Mouse (Mus musculus) heart, postnatal 0 days (tissue): ENCODE measurements around the gene Gm525. TPM values are rescaled to one million over a fixed set of nuclear protein-coding genes. Genes with fewer than 3 reads are reported as not detected.

Experiments
- ATAC-seq: fragments of 200-750 bp; cut with Nextera tagmentation; 2 replicates; pipeline ENCODE4 v1.8.0; 2017; ENCODE audit warnings: low read depth, moderate number of reproducible peaks, moderate library complexity; ENCODE audit not compliant: insufficient read depth
- DNase-seq: peaks from one replicate; pipeline ENCODE4 v3.0.0-alpha.2; 2016; ENCODE audit warnings: low spot score
- H3K27ac ChIP-seq: fragments of 300-500 bp; sonication (generic); 2 replicates; pipeline ENCODE4 v1.5.1; 2014; ENCODE audit warnings: low read depth, mild to moderate bottlenecking
- H3K27me3 ChIP-seq: fragments of 300-500 bp; sonication (generic); 2 replicates; pipeline ENCODE4 v1.6.1; 2014; ENCODE audit warnings: low read length, mixed read lengths; ENCODE audit not compliant: control insufficient read depth, insufficient read depth
- H3K36me3 ChIP-seq: fragments of 300-500 bp; sonication (generic); replicated peaks from 2 replicates; pipeline ENCODE4 v1.6.1; 2014; ENCODE audit warnings: low read length, mixed read lengths; ENCODE audit not compliant: control insufficient read depth, insufficient read depth
- H3K4me1 ChIP-seq: fragments of 300-500 bp; sonication (generic); 2 replicates; pipeline ENCODE4 v1.6.1; 2014; ENCODE audit warnings: antibody characterized with exemption; ENCODE audit not compliant: control insufficient read depth, insufficient read depth
- H3K4me2 ChIP-seq: fragments of 300-500 bp; sonication (generic); 2 replicates; pipeline ENCODE4 v1.6.1; 2014; ENCODE audit warnings: low read depth, mild to moderate bottlenecking, low read length, moderate library complexity
- H3K4me3 ChIP-seq: fragments of 300-500 bp; sonication (generic); 2 replicates; pipeline ENCODE4 v1.5.1; 2014; ENCODE audit warnings: low read depth, low read length
- H3K9ac ChIP-seq: fragments of 300-500 bp; sonication (generic); replicated peaks from 2 replicates; pipeline ENCODE4 v1.6.1; 2014; ENCODE audit warnings: low read depth, low read length, mixed read lengths
- H3K9me3 ChIP-seq: fragments of 300-500 bp; sonication (generic); replicated peaks from 2 replicates; pipeline ENCODE4 v1.6.1; 2016; ENCODE audit warnings: low read length; ENCODE audit not compliant: control insufficient read depth
- CTCF ChIP-seq: IDR thresholded peaks from 2 replicates; pipeline ENCODE4 v1.5.1; 2016; ENCODE audit warnings: antibody characterized with exemption, control low read depth, low read depth
- EP300 ChIP-seq: IDR thresholded peaks from 2 replicates; pipeline ENCODE4 v1.6.1; 2016; ENCODE audit warnings: antibody characterized with exemption, low read depth
- WGBS: fragments of 180-500 bp; shearing (Covaris S2); extraction: QIAGEN DNeasy Blood & Tissue Kit; methylation state at CpG from one replicate; pipeline ENCODE4 v1.1.7; 2014; 5-methylcytosine and 5-hydroxymethylcytosine counted together
- polyA plus RNA-seq: library from polyadenylated mRNA; unstranded; fragments of >200 nt; fragmentation: Nextera tagmentation; extraction: Ambion mirVana; gene quantifications from 2 replicates; pipeline ENCODE4 v1.2.1, GENCODE M21; 2015
- total RNA-seq: library from RNA; depleted of rRNA; stranded (reverse); fragments of >200 nt; gene quantifications from 2 replicates; pipeline ENCODE4 v1.2.3, GENCODE M21; 2014; ENCODE audit warnings: low replicate concordance

Gene Gm525
- total and polyA plus RNA-seq, 2 experiments from 2014 or later: not detected

DNA sequence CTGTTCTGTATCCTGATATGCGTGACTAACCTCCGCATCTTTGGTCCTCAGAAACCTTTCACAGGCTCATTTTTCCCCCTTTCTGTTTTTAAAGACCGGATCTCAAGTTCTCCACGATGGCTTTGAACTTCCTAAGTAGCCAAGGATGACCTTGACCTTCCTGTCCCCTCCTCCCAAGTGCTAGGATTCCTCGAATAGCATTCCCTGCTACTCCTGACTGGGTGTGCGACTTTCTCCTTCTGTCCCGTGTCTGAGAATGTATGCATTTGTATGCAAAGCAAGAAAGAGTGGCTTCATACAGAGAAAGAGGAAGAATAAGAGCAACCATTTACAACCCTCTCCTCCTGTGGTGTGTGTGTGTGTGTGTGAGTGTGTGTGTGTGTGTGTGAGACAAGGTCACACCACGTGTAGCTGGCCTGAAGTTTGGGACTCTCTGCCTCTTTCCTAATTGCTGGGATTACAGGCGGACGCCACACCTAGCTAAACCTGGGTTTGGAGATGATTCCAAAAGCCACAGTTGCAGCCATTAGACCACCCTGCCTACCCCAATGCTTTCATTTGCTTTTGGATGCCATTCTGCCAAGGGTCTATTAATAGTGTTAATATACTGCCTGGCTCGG is 5.7 kb upstream of the Gm525 start:
- TF ChIP-seq CTCF (no peak), EP300 (no peak)
- Histone ChIP-seq H3K27me3 (no peaks in the 10 kb centered on the region), H3K4me2 (peak overlapping the region; percentile 22; the same call in 1 of the 2 replicates), H3K4me1 (peaks cover 10% of the 10 kb centered on the region; the same call in 1 of the 2 replicates), H3K9ac (no peak overlapping the region), H3K36me3 (no peaks in the 10 kb centered on the region), H3K27ac (peak overlapping the region; percentile 68), H3K9me3 (no peaks in the 10 kb centered on the region), H3K4me3 (peak overlapping the region; percentile 1; the same call in 1 of the 2 replicates)
- DNase-seq (no peak), ATAC-seq (no peak)
- WGBS: 53% methylated on average over 11 of the region's 11 CpGs

DNA sequence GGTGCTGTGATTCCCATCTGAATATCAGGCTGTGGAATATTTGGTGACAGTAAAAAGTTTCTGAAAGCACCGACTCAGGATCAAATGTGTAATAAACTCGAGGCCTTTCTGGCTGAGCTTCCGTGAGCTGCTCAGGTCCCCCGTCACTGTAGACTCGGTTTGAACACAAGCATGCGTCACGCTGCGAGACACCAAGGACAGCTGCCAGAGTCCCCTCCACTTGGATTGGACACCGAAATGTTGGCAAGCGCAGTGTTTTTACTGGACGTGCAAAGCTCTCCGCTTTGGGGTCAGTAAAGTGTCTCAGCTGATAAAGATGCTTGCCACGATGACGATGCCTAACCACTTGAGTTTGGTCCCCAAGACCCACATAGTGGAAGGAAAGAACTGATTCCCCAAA is 5.0 kb upstream of the Gm525 start:
- H3K27ac ChIP-seq: no peak overlapping the region
- peak overlapping the region; percentile 10; the same call in 1 of the 2 replicates for H3K4me2 ChIP-seq
- H3K9ac ChIP-seq: no peak overlapping the region
- no peaks in the 10 kb centered on the region for H3K9me3 ChIP-seq
- no peak for TF ChIP-seq CTCF
- no peak for TF ChIP-seq EP300
- H3K4me3 ChIP-seq: no peak overlapping the region
- ATAC-seq (no peak), DNase-seq (peak; percentile 50)
- H3K4me1 ChIP-seq: peaks cover 10% of the 10 kb centered on the region; the same call in 1 of the 2 replicates
- 52% methylated on average over 14 of the region's 14 CpGs for WGBS
- no peaks in the 10 kb centered on the region for H3K27me3 ChIP-seq
- H3K36me3 ChIP-seq: no peaks in the 10 kb centered on the region

DNA sequence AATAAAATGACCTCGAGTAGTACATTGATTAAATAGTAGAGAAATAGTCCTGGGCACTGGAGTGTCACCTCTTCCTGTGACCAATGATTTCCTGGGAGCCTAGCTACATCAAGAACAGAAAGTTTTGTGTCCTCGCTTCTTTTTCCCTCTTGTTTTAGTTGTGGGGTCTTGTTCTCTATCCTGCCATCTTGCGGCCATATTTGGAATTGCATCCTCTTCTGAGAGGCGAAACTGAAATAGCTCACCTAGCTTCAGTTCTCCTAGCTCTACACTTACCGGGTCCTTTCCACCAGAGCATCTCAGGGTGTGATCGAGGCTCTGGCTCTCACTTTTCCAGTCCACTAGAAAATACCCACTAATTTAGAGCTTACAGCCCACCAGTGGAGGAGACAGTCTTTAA is 4.3 kb upstream of the Gm525 start:
- no peak for ATAC-seq
- 22% methylated on average over 6 of the region's 6 CpGs for WGBS
- DNase-seq: peak; percentile 56
- no peak overlapping the region for H3K4me2 ChIP-seq
- no peak overlapping the region for H3K9ac ChIP-seq
- H3K27ac ChIP-seq: no peak overlapping the region
- TF ChIP-seq CTCF (peak; percentile 79), EP300 (no peak)
- no peaks in the 10 kb centered on the region for H3K27me3 ChIP-seq
- no peaks in the 10 kb centered on the region for H3K36me3 ChIP-seq
- H3K9me3 ChIP-seq: no peaks in the 10 kb centered on the region
- H3K4me1 ChIP-seq: peaks cover 10% of the 10 kb centered on the region; the same call in 1 of the 2 replicates
- H3K4me3 ChIP-seq: no peak overlapping the region

DNA sequence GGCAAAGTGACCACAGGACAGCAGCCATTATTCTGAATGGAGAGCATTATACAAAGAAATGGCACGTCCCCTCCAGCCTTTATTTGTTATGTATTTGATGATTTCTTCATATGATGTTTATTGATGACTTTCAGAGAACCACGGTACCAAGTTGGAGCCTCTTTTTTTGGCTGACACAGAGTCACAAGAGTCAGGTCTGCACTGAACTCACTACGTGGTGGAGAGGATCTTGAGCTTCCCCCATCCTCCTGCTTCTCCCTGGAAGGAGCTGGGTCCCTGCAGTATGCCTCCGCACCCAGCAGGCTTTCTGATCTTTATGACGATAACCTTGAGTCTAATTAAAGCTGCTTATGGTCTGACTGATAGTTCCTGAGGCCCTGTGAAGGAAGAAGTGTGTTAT is 2.1 kb upstream of the Gm525 start:
- Histone ChIP-seq H3K9me3 (no peaks in the 10 kb centered on the region), H3K27me3 (no peaks in the 10 kb centered on the region), H3K4me3 (no peak overlapping the region), H3K36me3 (no peaks in the 10 kb centered on the region), H3K9ac (no peak overlapping the region), H3K4me2 (no peak overlapping the region), H3K4me1 (peaks cover 10% of the 10 kb centered on the region; the same call in 1 of the 2 replicates), H3K27ac (no peak overlapping the region)
- ATAC-seq (no peak), DNase-seq (no peak)
- WGBS: 69% methylated on average over 5 of the region's 5 CpGs
- TF ChIP-seq EP300: no peak
- TF ChIP-seq CTCF: no peak

DNA sequence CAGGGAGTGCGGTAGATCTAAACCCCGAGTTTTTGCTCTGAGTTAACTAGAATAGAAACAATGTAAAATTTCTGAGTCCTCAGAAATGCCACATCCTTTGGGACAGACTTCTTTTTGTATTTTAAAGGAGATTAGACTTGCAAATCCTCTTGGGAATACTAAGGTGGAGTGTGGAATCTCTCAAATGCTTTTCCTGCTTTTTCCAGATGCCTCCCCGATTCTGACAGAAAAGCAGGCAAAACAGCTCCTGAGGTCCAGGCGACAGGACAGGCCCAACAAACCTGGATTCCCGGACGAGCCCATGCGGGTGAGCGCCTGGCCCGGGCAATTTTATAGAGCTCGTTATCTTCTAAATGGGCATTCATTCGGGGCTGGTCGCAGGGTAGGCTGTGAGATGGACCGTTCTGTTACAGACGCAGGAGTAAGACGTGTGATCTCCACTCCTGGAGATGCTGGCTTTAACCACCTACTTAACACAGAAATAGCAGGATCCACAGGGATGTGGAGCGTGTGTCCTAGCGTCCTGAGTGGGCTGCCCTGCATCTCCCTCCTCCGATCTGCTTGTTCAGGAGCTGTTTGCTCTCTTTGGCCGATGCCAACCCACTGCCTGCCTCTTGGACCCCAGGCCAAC is 1.3 kb downstream of the Gm525 start:
- WGBS: 72% methylated on average over 19 of the region's 19 CpGs
- no peak overlapping the region for H3K4me3 ChIP-seq
- no peaks in the 10 kb centered on the region for H3K4me1 ChIP-seq
- ATAC-seq (no peak), DNase-seq (no peak)
- no peak for TF ChIP-seq CTCF
- TF ChIP-seq EP300: no peak
- H3K36me3 ChIP-seq: no peaks in the 10 kb centered on the region
- no peaks in the 10 kb centered on the region for H3K9me3 ChIP-seq
- H3K9ac ChIP-seq: no peak overlapping the region
- no peaks in the 10 kb centered on the region for H3K27me3 ChIP-seq
- no peak overlapping the region for H3K4me2 ChIP-seq
- no peak overlapping the region for H3K27ac ChIP-seq
